Mouse (Mus musculus) lung, embryonic 15.5 days (tissue): Measurements from ENCODE around the gene Atxn2. TPM values are rescaled to one million over a fixed set of nuclear protein-coding genes. Genes with fewer than 3 reads are reported as not detected.

Experiments used
- ATAC-seq: fragments of 200-750 bp; cut with Nextera tagmentation; 2 replicates; pipeline ENCODE4 v1.8.0; 2017; ENCODE audit warnings: moderate number of reproducible peaks, borderline replicate concordance; ENCODE audit not compliant: low FRiP score, low TSS enrichment; ENCODE audit errors: extremely low read depth
- H3K27ac ChIP-seq: fragments of 300-500 bp; sonication (generic); 2 replicates; pipeline ENCODE4 v1.5.1; 2015; ENCODE audit warnings: moderate library complexity, mild to moderate bottlenecking, inconsistent platforms
- H3K27me3 ChIP-seq: fragments of 300-500 bp; sonication (generic); 2 replicates; pipeline ENCODE4 v1.6.1; 2015; ENCODE audit warnings: inconsistent platforms
- H3K36me3 ChIP-seq: fragments of 300-500 bp; sonication (generic); 2 replicates; pipeline ENCODE4 v1.6.1; 2015; ENCODE audit warnings: inconsistent platforms
- H3K4me1 ChIP-seq: fragments of 300-500 bp; sonication (generic); 2 replicates; pipeline ENCODE4 v1.6.1; 2015; ENCODE audit warnings: inconsistent platforms
- H3K4me2 ChIP-seq: fragments of 300-500 bp; sonication (generic); 2 replicates; pipeline ENCODE4 v1.6.1; 2015; ENCODE audit warnings: inconsistent platforms, mild to moderate bottlenecking, moderate library complexity
- H3K4me3 ChIP-seq: fragments of 300-500 bp; sonication (generic); 2 replicates; pipeline ENCODE4 v1.5.1; 2015; ENCODE audit warnings: mild to moderate bottlenecking, inconsistent platforms
- H3K9ac ChIP-seq: fragments of 300-500 bp; sonication (generic); 2 replicates; pipeline ENCODE4 v1.6.1; 2015; ENCODE audit warnings: inconsistent platforms
- H3K9me3 ChIP-seq: fragments of 300-500 bp; sonication (generic); 2 replicates; pipeline ENCODE4 v1.6.1; 2016; ENCODE audit warnings: inconsistent platforms
- WGBS: fragments of 180-500 bp; shearing (Covaris S2); methylation state at CpG from one replicate; pipeline ENCODE4 v1.1.7; 2015; 5-methylcytosine and 5-hydroxymethylcytosine counted together
- polyA plus RNA-seq: library from polyadenylated mRNA; unstranded; fragments of >200 nt; fragmentation: Nextera tagmentation; extraction: Ambion mirVana; gene quantifications from 2 replicates; pipeline ENCODE4 v1.2.1, GENCODE M21; 2015

Atxn2 gene
- polyA plus RNA-seq, 1 experiment from 2014 or later = 60.8 TPM

GRCm38 (mm10) chr5:121819559-121819958, 108.4 kb downstream of the Atxn2 start:
- H3K9ac ChIP-seq = no peak overlapping the region
- 84% methylated on average over 5 of the region's 5 CpGs for WGBS
- no peaks in the 10 kb centered on the region for H3K9me3 ChIP-seq
- H3K27ac ChIP-seq = no peak overlapping the region
- no peaks in the 10 kb centered on the region for H3K27me3 ChIP-seq
- H3K4me2 ChIP-seq = no peak overlapping the region
- no peak for ATAC-seq
- peaks cover 71% of the 10 kb centered on the region for H3K36me3 ChIP-seq
- H3K4me1 ChIP-seq = peaks cover 3% of the 10 kb centered on the region; the same call in 1 of the 2 replicates
- no peak overlapping the region for H3K4me3 ChIP-seq

- H3K4me2 ChIP-seq = no peak overlapping the region
- ATAC-seq = no peak
- 61% methylated on average over 2 of the region's 2 CpGs for WGBS
- no peaks in the 10 kb centered on the region for H3K27me3 ChIP-seq
- no peak overlapping the region for H3K9ac ChIP-seq
- no peaks in the 10 kb centered on the region for H3K9me3 ChIP-seq
- H3K36me3 ChIP-seq = peaks cover 73% of the 10 kb centered on the region
- H3K27ac ChIP-seq = no peak overlapping the region
- H3K4me3 ChIP-seq = no peak overlapping the region
- peaks cover 4% of the 10 kb centered on the region; the same call in 1 of the 2 replicates for H3K4me1 ChIP-seq
These were observed 109.0 kb downstream of the Atxn2 start for GRCm38 (mm10) chr5:121820161-121820560.

GRCm38 (mm10) chr5:121820657-121821056, 109.5 kb downstream of the Atxn2 start:
- no peak overlapping the region for H3K4me3 ChIP-seq
- H3K4me2 ChIP-seq = no peak overlapping the region
- H3K4me1 ChIP-seq = peaks cover 7% of the 10 kb centered on the region; the same call in 1 of the 2 replicates
- H3K9ac ChIP-seq = no peak overlapping the region
- H3K27ac ChIP-seq = no peak overlapping the region
- peaks cover 71% of the 10 kb centered on the region for H3K36me3 ChIP-seq
- 81% methylated on average over 3 of the region's 3 CpGs for WGBS
- no peak for ATAC-seq
- no peaks in the 10 kb centered on the region for H3K27me3 ChIP-seq
- no peaks in the 10 kb centered on the region for H3K9me3 ChIP-seq

- Histone ChIP-seq H3K4me1 (peaks cover 7% of the 10 kb centered on the region; the same call in 1 of the 2 replicates), H3K27me3 (no peaks in the 10 kb centered on the region), H3K36me3 (peaks cover 67% of the 10 kb centered on the region), H3K4me2 (no peak overlapping the region), H3K4me3 (no peak overlapping the region), H3K9me3 (no peaks in the 10 kb centered on the region), H3K9ac (no peak overlapping the region), H3K27ac (no peak overlapping the region)
- ATAC-seq = no peak
- 77% methylated on average over 5 of the region's 5 CpGs for WGBS
These were observed 110.0 kb downstream of the Atxn2 start for GRCm38 (mm10) chr5:121821116-121821515.

- WGBS = 70% methylated on average over 5 of the region's 5 CpGs
- Histone ChIP-seq H3K4me1 (peaks cover 7% of the 10 kb centered on the region; the same call in 1 of the 2 replicates), H3K9me3 (no peaks in the 10 kb centered on the region), H3K27ac (no peak overlapping the region), H3K27me3 (no peaks in the 10 kb centered on the region), H3K9ac (no peak overlapping the region), H3K4me3 (no peak overlapping the region), H3K4me2 (no peak overlapping the region), H3K36me3 (peaks cover 65% of the 10 kb centered on the region)
- no peak for ATAC-seq
These were observed 110.4 kb downstream of the Atxn2 start for GRCm38 (mm10) chr5:121821552-121821951.

- Histone ChIP-seq H3K4me3 (no peak overlapping the region), H3K4me1 (peaks cover 7% of the 10 kb centered on the region; the same call in 1 of the 2 replicates), H3K9me3 (no peaks in the 10 kb centered on the region), H3K4me2 (no peak overlapping the region), H3K36me3 (peaks cover 63% of the 10 kb centered on the region), H3K9ac (no peak overlapping the region), H3K27me3 (peaks cover 3% of the 10 kb centered on the region; the same call in 1 of the 2 replicates), H3K27ac (no peak overlapping the region)
- no peak for ATAC-seq
- WGBS = 70% methylated on average over 7 of the region's 7 CpGs
These were observed 111.8 kb downstream of the Atxn2 start for GRCm38 (mm10) chr5:121822786-121823505.

DNA sequence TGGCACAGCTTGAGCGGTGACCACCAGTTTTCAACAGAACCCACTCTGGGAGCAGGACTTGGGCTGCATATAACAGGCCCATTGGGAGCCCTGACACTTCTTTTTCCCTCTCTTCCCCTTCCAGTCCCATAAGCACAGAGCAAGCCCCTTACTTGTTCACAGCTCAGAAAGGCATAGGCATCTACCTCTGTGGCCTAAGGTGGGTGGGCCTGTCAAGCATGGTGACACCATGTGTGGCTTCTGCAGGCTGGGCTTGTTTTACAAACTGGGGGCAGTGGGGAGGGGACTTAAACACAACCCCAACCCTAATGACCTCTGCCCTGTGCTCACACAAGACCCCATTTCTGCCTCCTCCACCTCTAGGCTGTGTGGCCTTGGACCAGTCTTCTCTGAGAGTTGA, 112.5 kb downstream of the Atxn2 start:
- Histone ChIP-seq H3K9ac (no peak overlapping the region), H3K4me1 (peaks cover 13% of the 10 kb centered on the region), H3K27ac (peak overlapping the region; percentile 62; the same call in 1 of the 2 replicates), H3K27me3 (peaks cover 9% of the 10 kb centered on the region; the same call in 1 of the 2 replicates), H3K9me3 (no peaks in the 10 kb centered on the region), H3K4me3 (no peak overlapping the region), H3K4me2 (no peak overlapping the region), H3K36me3 (peaks cover 63% of the 10 kb centered on the region)
- 0 out of 2 replicates have a peak, but pooled peaks have one; percentile 2 for ATAC-seq
- 92% methylated on average over 1 of the region's 1 CpGs for WGBS

- no peak overlapping the region for H3K9ac ChIP-seq
- peaks cover 18% of the 10 kb centered on the region for H3K4me1 ChIP-seq
- H3K36me3 ChIP-seq = peaks cover 58% of the 10 kb centered on the region
These were observed 113.0 kb downstream of the Atxn2 start for GRCm38 (mm10) chr5:121824121-121824520.

DNA sequence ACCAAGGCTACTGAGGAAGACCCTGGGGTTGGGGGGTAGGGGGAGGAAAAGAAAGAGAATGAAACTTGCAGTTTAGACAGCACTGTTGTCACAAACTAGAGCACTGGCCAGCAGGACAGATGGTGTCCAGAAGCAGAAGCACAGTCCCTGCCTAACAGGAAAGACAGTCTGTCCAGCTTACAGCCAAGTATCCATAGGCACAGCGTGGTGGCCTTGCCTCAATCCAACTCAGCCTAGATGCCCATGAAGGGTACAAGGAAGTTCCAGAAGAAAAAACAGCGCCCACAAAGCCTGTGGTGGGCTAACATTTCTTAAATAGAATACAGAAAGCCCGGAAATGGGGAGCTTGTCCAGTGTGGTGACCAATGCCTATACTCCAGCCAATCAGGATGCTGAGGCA, 114.5 kb downstream of the Atxn2 start:
- ATAC-seq = no peak
- Histone ChIP-seq H3K4me1 (peaks cover 20% of the 10 kb centered on the region), H3K27me3 (peaks cover 16% of the 10 kb centered on the region; the same call in 1 of the 2 replicates), H3K4me3 (no peak overlapping the region), H3K27ac (no peak overlapping the region), H3K4me2 (no peak overlapping the region), H3K9me3 (no peaks in the 10 kb centered on the region), H3K9ac (no peak overlapping the region), H3K36me3 (peaks cover 45% of the 10 kb centered on the region)
- WGBS = 85% methylated on average over 3 of the region's 3 CpGs

More at GRCm38 (mm10) chr5:121824121-121824520, 113.0 kb downstream of the Atxn2 start:
- 58% methylated on average over 4 of the region's 4 CpGs for WGBS
- ATAC-seq = peak; percentile 52
- Histone ChIP-seq H3K4me2 (no peak overlapping the region), H3K27ac (peak overlapping the region; percentile 62; the same call in 1 of the 2 replicates), H3K27me3 (peaks cover 12% of the 10 kb centered on the region; the same call in 1 of the 2 replicates), H3K9me3 (no peaks in the 10 kb centered on the region), H3K4me3 (no peak overlapping the region)

GRCm38 (mm10) chr5:121827876-121828275, 116.7 kb downstream of the Atxn2 start:
- Histone ChIP-seq H3K9ac (no peak overlapping the region), H3K4me2 (no peak overlapping the region), H3K4me3 (no peak overlapping the region), H3K36me3 (peaks cover 29% of the 10 kb centered on the region), H3K27me3 (peaks cover 16% of the 10 kb centered on the region; the same call in 1 of the 2 replicates), H3K27ac (no peak overlapping the region), H3K4me1 (peaks cover 25% of the 10 kb centered on the region), H3K9me3 (no peaks in the 10 kb centered on the region)
- no peak for ATAC-seq
- whole genome bisulfite sequencing = 82% methylated on average over 4 of the region's 4 CpGs

GRCm38 (mm10) chr5:121828491-121829432, 117.6 kb downstream of the Atxn2 start:
- peak overlapping the region; percentile 74 for H3K4me2 ChIP-seq
- peaks cover 16% of the 10 kb centered on the region; the same call in 1 of the 2 replicates for H3K27me3 ChIP-seq
- WGBS = 14% methylated on average over 80 of the region's 82 CpGs
- peaks cover 33% of the 10 kb centered on the region for H3K4me1 ChIP-seq
- peaks cover 27% of the 10 kb centered on the region for H3K36me3 ChIP-seq
- ATAC-seq = no peak
- no peak overlapping the region for H3K27ac ChIP-seq
- peak overlapping the region; percentile 29 for H3K9ac ChIP-seq
- H3K4me3 ChIP-seq = peak overlapping the region; percentile 33
- no peaks in the 10 kb centered on the region for H3K9me3 ChIP-seq
